Mouse (Mus musculus) cerebellum, adult 2 months (tissue): ENCODE results near the gene 4931422A03Rik.

Experiments used
- CTCF ChIP-seq: fragments of 200-500 bp; IDR thresholded peaks from 2 replicates; pipeline ENCODE4 v1.5.1; 2011; ENCODE audit warnings: low read depth, mild to moderate bottlenecking, control low read depth, low read length, moderate library complexity, borderline replicate concordance; ENCODE audit not compliant: insufficient read depth
- POLR2A ChIP-seq: fragments of 200-500 bp; IDR thresholded peaks from 2 replicates; pipeline ENCODE4 v1.6.1; 2011; ENCODE audit warnings: low read length, control low read depth, borderline replicate concordance; ENCODE audit not compliant: insufficient read depth

- no peak for TF ChIP-seq POLR2A
- TF ChIP-seq CTCF = no peak
These were observed 3.5 kb downstream of the 4931422A03Rik start for GRCm38 (mm10) chr2:104024656-104025055.
